Mouse (Mus musculus): ENCODE measurements around the gene Psmb4.

Psmb4 gene

DNA sequence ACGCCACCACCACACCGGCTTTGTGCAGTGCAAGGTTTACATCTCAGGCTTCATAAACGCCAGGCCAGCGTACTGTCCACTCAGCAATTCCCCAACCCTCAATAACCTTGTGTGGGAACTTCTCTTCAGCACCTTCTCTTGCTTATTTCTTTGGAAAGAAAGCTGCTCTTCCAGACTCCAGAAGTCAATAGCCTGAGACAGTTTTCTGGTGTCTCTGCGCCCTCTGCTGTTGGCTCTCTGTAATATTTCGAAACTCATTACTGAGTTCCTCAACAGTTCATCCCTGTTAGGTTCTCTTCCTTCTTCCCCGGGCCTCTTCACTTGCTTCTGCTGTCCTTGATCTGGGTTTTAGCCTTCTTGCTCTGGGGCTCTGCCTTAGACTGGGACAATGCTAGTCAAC, 16.0 kb upstream of the Psmb4 start:
- no peak for DNase-seq

DNA sequence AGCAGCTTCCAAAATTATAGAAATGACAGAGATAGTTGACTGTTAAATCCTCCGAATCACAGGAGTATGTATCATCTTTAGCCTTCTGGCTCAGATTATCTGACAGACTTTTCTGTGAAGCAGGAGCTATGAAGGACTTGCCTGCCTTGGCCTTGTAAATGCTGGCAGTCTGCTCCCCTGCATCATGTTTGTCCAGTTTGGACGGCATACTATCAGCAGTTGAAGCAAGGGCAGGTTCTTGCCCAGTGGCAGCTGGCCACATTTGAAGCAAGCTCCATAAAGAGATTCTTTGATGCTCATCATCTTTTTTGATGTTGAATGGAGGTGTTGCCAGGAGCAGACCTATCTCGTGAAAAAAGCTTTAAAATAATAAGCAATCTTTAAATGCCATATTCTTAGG, 7.3 kb upstream of the Psmb4 start:
- DNase-seq = no peak

GRCm38 (mm10) chr3:94888595-94888994, 1.8 kb upstream of the Psmb4 start:
- DNase-seq = no peak

DNA sequence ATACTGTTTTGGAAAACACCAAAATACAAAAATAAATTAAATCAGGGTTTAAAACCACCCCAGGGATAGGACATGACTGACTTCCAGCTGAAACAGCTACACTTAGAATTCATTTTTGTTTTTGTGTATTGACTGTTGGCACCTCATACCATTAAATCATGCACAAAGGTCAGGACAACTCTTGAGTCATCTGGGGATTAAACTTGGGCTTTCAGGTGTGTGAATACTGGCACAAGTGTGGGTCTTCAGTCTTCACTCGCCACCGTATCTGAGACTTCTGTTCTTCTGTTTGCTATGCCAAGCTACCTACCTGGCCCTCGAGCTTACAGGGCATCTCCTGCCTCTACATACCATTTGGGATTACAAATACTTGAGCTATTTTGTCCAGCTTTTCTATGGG, 4.2 kb downstream of the Psmb4 start:
- no peak for DNase-seq

- DNase-seq = no peak
Observed at GRCm38 (mm10) chr3:94881840-94882239, 4.9 kb downstream of the Psmb4 start.

GRCm38 (mm10) chr3:94878618-94879017, 8.1 kb downstream of the Psmb4 start:
- DNase-seq = no peak

- DNase-seq = no peak
Observed at GRCm38 (mm10) chr3:94869011-94869410, 17.8 kb downstream of the Psmb4 start.

- DNase-seq = no peak
Observed at GRCm38 (mm10) chr3:94859471-94859870, 27.3 kb downstream of the Psmb4 start.

- no peak for DNase-seq
Observed at GRCm38 (mm10) chr3:94852215-94852614, 34.5 kb downstream of the Psmb4 start.

- DNase-seq = no peak
Observed at GRCm38 (mm10) chr3:94851731-94852130, 35.0 kb downstream of the Psmb4 start.

GRCm38 (mm10) chr3:94849338-94849737, 37.4 kb downstream of the Psmb4 start:
- peak; percentile 26 for DNase-seq

GRCm38 (mm10) chr3:94847382-94847781, 39.4 kb downstream of the Psmb4 start:
- no peak for DNase-seq

- DNase-seq = no peak
Observed at GRCm38 (mm10) chr3:94839101-94839500, 47.7 kb downstream of the Psmb4 start.

DNA sequence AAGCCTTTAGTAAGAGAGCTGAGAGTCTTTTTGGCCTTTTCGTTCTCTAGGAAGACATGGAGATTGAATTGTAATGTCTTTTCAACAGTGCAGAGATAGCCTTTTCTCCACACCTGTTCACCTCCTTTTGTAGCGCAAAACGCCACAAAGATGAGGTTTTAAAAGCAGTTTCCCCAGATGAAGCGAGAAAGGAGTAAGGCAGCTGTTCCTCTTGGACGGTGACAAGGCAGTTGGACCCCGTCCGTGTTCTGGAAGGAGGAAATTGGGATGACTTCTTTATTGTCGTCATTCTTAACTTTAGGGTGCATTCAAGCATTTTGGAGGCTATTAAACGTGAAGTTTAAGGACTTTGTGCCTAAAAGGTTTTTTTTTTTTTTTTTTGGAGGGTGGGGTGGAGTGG, 48.1 kb downstream of the Psmb4 start:
- peak; percentile 46 for DNase-seq

GRCm38 (mm10) chr3:94837959-94838496, 48.7 kb downstream of the Psmb4 start:
- peak; percentile 94 for DNase-seq

DNA sequence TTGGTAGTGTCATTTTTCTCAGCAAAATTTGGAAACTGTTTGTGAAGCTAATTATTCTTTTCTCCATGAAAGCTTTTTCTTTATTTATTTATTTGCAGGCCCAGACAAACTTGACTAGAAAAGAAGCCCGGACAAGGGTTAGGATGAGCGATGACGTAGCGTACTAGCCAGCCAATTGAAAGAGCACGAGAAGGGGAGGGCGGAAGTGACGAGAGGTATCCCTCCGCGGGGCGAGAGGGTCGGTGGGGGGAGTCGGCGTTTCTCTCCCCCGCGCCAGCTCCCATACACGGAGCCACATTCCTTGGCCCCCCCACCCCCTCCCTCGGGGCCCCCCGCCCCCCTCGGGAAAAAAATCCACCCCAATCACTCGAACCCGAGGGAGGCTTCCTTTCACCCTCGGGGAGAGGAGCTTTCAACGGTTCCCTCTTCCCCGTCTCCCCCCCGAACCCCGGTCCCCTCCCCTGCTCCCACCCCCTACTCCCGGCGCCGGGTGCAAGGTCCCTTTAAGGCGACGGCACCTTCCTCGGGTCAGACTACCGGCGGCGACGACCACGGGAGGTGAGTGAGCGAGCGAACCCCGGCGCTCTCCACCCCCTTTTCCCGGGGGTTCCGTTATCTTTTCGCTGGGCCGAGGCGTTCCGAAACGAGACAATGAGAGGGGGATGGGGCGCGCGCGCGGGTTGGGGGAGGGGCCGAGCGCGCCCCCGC, 49.4 kb downstream of the Psmb4 start, which contains the start of gene Pogz:
Gene Pogz, plus strand, starts transcription at position 385 of the 708 bp plus-strand sequence.
- DNase-seq = peak; percentile 98

- no peak for DNase-seq
Observed at GRCm38 (mm10) chr3:94835396-94835795, 51.4 kb downstream of the Psmb4 start.

All from cerebellum, adult 11-12 months (tissue).